Mouse (Mus musculus): Measurements from ENCODE around the gene Vamp8. TPM values are rescaled to one million over a fixed set of nuclear protein-coding genes. Genes with fewer than 3 reads are reported as not detected.

The Vamp8 gene
- polyA plus RNA-seq, 1 experiment from 2014 or later, result 206 TPM

Other genes with a start within 250 kb of the Vamp8 start
- 7.9 and 9.9 TPM in 2 replicates for gene Atoh8, start 155.1 kb downstream of the Vamp8 start, polyA plus RNA-seq (2014; fragmentation: Nextera tagmentation; extraction: Ambion mirVana)
- not detected in 2 replicates for gene Sftpb, start 86.1 kb downstream of the Vamp8 start, polyA plus RNA-seq (2014; fragmentation: Nextera tagmentation; extraction: Ambion mirVana)
- gene Usp39, start 45.5 kb downstream of the Vamp8 start, polyA plus RNA-seq (2014; fragmentation: Nextera tagmentation; extraction: Ambion mirVana), result 52.3 and 52.5 TPM in 2 replicates
- gene 0610030E20Rik, start 43.4 kb downstream of the Vamp8 start, polyA plus RNA-seq (2014; fragmentation: Nextera tagmentation; extraction: Ambion mirVana), result 33.9 and 34.3 TPM in 2 replicates
- gene Tmem150a, start 35.3 kb downstream of the Vamp8 start, polyA plus RNA-seq (2014; fragmentation: Nextera tagmentation; extraction: Ambion mirVana), result 13.8 and 15.3 TPM in 2 replicates
- 106 and 109 TPM in 2 replicates for gene Rnf181, start 23.7 kb downstream of the Vamp8 start, polyA plus RNA-seq (2014; fragmentation: Nextera tagmentation; extraction: Ambion mirVana)
- 22.6 and 26.3 TPM in 2 replicates for gene Vamp5, start 10.2 kb downstream of the Vamp8 start, polyA plus RNA-seq (2014; fragmentation: Nextera tagmentation; extraction: Ambion mirVana)
- gene Ggcx, start 23.6 kb upstream of the Vamp8 start, polyA plus RNA-seq (2014; fragmentation: Nextera tagmentation; extraction: Ambion mirVana), result 23.2 TPM in 2 replicates
- 333 and 352 TPM in 2 replicates for gene Mat2a, start 48.9 kb upstream of the Vamp8 start, polyA plus RNA-seq (2014; fragmentation: Nextera tagmentation; extraction: Ambion mirVana)
- 0.32 TPM in 1 of 2 replicates, not detected in the other for gene Sh2d6, start 131.0 kb upstream of the Vamp8 start, polyA plus RNA-seq (2014; fragmentation: Nextera tagmentation; extraction: Ambion mirVana)
- gene Capg, start 153.7 kb upstream of the Vamp8 start, polyA plus RNA-seq (2014; fragmentation: Nextera tagmentation; extraction: Ambion mirVana), result 82.6 and 85.0 TPM in 2 replicates
- 19.0 and 19.1 TPM in 2 replicates for gene Elmod3, start 207.7 kb upstream of the Vamp8 start, polyA plus RNA-seq (2014; fragmentation: Nextera tagmentation; extraction: Ambion mirVana)
- gene Retsat, start 207.8 kb upstream of the Vamp8 start, polyA plus RNA-seq (2014; fragmentation: Nextera tagmentation; extraction: Ambion mirVana), result 17.0 and 21.9 TPM in 2 replicates
- gene Tgoln1, start 226.3 kb upstream of the Vamp8 start, polyA plus RNA-seq (2014; fragmentation: Nextera tagmentation; extraction: Ambion mirVana), result 38.9 and 39.3 TPM in 2 replicates